Mouse (Mus musculus) neural tube, embryonic 13.5 days (tissue): ENCODE results near the gene Olfr315. TPM values are rescaled to one million over a fixed set of nuclear protein-coding genes. Genes with fewer than 3 reads are reported as not detected.
"Not testable (repeated sequence)": the region's sequence is repeated elsewhere in the genome, so short reads cannot be mapped to it uniquely, and the experiment has no call there.

Experiments
- ATAC-seq: fragments of 200-750 bp; cut with Nextera tagmentation; 2 replicates; pipeline ENCODE4 v1.8.0; 2017; ENCODE audit warnings: low read depth, mild to moderate bottlenecking, moderate TSS enrichment, moderate library complexity
- H3K27ac ChIP-seq: fragments of 300-500 bp; sonication (generic); replicated peaks from 2 replicates; pipeline ENCODE4 v1.5.1; 2015; ENCODE audit warnings: moderate library complexity, mild to moderate bottlenecking, inconsistent platforms
- H3K27me3 ChIP-seq: fragments of 300-500 bp; sonication (generic); 2 replicates; pipeline ENCODE4 v1.6.1; 2015; ENCODE audit warnings: mild to moderate bottlenecking, inconsistent platforms
- H3K36me3 ChIP-seq: fragments of 300-500 bp; sonication (generic); 2 replicates; pipeline ENCODE4 v1.6.1; 2015; ENCODE audit warnings: mild to moderate bottlenecking, inconsistent platforms
- H3K4me1 ChIP-seq: fragments of 300-500 bp; sonication (generic); replicated peaks from 2 replicates; pipeline ENCODE4 v1.6.1; 2015; ENCODE audit warnings: inconsistent platforms
- H3K4me2 ChIP-seq: fragments of 300-500 bp; sonication (generic); 2 replicates; pipeline ENCODE4 v1.6.1; 2015; ENCODE audit warnings: inconsistent platforms, mild to moderate bottlenecking, moderate library complexity
- H3K4me3 ChIP-seq: fragments of 300-500 bp; sonication (generic); 2 replicates; pipeline ENCODE4 v1.5.1; 2015; ENCODE audit warnings: mild to moderate bottlenecking, inconsistent platforms
- H3K9ac ChIP-seq: fragments of 300-500 bp; sonication (generic); 2 replicates; pipeline ENCODE4 v1.6.1; 2015; ENCODE audit warnings: moderate library complexity, mild to moderate bottlenecking, inconsistent platforms
- H3K9me3 ChIP-seq: fragments of 300-500 bp; sonication (generic); 2 replicates; pipeline ENCODE4 v1.6.1; 2016; ENCODE audit warnings: inconsistent platforms
- WGBS: fragments of 180-500 bp; shearing (Covaris S2); methylation state at CpG from one replicate; pipeline ENCODE4 v1.1.7; 2015; 5-methylcytosine and 5-hydroxymethylcytosine counted together
- polyA plus RNA-seq: library from polyadenylated mRNA; unstranded; fragments of >200 nt; fragmentation: Nextera tagmentation; extraction: Ambion mirVana; gene quantifications from 2 replicates; pipeline ENCODE4 v1.2.1, GENCODE M21; 2015

Gene Olfr315
- polyA plus RNA-seq, 1 experiment from 2014 or later = not detected

DNA sequence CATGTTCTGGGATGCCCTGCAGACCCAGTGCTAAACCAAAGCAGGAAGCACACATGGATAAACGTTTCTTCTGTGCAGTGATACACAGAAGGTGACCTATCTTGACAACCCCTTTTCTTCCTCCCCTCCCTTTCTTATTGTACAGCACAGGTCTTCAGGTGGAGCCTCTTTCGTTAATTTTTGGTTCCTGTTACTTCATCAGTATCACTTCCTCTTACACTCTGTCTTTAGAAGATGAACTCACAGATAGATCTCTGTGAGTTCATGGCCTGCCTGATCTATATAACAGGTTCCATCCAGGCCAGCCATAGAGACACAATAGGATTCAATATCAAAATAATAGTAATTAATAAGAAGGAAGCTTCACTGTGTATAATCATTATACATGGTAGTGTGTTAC, 17.1 kb downstream of the Olfr315 start:
- no peaks in the 10 kb centered on the region for H3K27me3 ChIP-seq
- no peaks in the 10 kb centered on the region for H3K4me1 ChIP-seq
- ATAC-seq = no peak
- 63% methylated on average over 2 of the region's 2 CpGs for WGBS
- no peak overlapping the region for H3K4me2 ChIP-seq
- no peaks in the 10 kb centered on the region for H3K36me3 ChIP-seq
- no peak overlapping the region for H3K27ac ChIP-seq
- H3K9me3 ChIP-seq = no peaks in the 10 kb centered on the region
- H3K9ac ChIP-seq = no peak overlapping the region
- no peak overlapping the region for H3K4me3 ChIP-seq

DNA sequence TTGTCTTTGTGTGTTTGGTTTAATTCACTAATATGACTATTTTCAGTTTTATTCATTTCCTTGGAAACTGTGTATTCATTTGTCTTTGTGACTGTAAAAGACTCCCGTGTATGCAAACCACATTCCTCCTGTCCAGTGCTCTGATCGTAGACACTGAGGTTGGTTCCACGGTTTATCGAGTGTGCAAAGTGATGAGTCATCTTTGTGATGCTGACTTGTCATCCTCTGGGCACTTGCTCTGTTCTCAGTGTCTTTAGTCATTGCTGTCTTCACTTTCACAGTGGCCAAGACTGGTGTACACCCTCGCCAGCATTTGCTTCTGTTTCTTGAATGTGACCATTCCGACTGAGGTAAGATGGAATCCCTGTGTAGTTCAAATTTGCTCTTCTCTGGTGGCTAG, 17.7 kb downstream of the Olfr315 start:
- Histone ChIP-seq H3K9ac (no peak overlapping the region), H3K9me3 (no peaks in the 10 kb centered on the region), H3K4me3 (no peak overlapping the region), H3K36me3 (no peaks in the 10 kb centered on the region), H3K4me1 (no peaks in the 10 kb centered on the region), H3K27me3 (no peaks in the 10 kb centered on the region), H3K27ac (no peak overlapping the region), H3K4me2 (no peak overlapping the region)
- 84% methylated on average over 6 of the region's 6 CpGs for whole genome bisulfite sequencing
- no peak for ATAC-seq

DNA sequence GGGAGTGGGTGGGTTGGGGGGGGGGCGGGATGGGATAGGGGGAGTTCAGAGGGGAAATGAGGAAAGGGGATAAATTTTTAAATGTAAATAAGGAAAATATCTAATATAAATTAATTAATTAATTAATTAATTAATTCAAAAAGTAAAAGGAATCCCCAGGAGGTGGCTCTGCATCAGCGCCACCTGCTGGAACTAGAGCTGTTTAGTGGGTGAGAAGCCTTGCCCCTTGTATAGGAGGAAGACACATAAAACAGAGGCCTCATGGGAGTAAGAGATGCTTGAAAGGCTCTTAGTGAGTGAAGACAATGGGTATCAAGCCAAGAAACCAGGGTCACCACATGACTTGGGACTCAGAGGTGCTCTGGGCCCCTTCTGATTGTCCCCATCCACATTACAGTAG, 22.9 kb downstream of the Olfr315 start:
- no peaks in the 10 kb centered on the region for H3K36me3 ChIP-seq
- H3K27me3 ChIP-seq = no peaks in the 10 kb centered on the region
- H3K9ac ChIP-seq = no peak overlapping the region
- no peak overlapping the region for H3K4me2 ChIP-seq
- H3K4me1 ChIP-seq = no peaks in the 10 kb centered on the region
- ATAC-seq = no peak
- no peak overlapping the region for H3K4me3 ChIP-seq
- H3K27ac ChIP-seq = no peak overlapping the region
- 92% methylated on average over 2 of the region's 2 CpGs for WGBS
- no peaks in the 10 kb centered on the region for H3K9me3 ChIP-seq

DNA sequence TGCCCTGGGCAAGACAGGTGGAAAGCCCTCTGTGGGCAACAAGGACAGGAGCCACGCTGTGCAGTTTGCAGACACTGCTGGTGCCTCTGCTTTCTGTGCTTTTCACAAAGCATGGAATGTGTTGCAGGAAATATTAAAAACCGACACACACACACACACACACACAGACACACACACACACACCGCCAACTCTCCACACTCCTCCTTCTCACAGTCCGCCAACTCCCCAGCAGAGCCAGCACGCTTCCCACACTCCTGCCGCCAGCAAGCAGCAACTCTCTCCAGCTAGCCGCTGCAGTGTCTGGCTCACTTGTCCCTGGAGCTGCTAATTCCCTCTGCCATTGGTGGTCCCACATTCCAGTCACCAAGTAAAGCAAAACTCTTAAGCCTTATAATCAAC, 23.9 kb downstream of the Olfr315 start:
- Histone ChIP-seq H3K9ac (no peak overlapping the region), H3K4me2 (no peak overlapping the region), H3K27ac (no peak overlapping the region), H3K27me3 (no peaks in the 10 kb centered on the region), H3K36me3 (no peaks in the 10 kb centered on the region), H3K4me1 (peaks cover 9% of the 10 kb centered on the region), H3K9me3 (no peaks in the 10 kb centered on the region), H3K4me3 (no peak overlapping the region)
- 83% methylated on average over 7 of the region's 7 CpGs for WGBS
- ATAC-seq = no peak

DNA sequence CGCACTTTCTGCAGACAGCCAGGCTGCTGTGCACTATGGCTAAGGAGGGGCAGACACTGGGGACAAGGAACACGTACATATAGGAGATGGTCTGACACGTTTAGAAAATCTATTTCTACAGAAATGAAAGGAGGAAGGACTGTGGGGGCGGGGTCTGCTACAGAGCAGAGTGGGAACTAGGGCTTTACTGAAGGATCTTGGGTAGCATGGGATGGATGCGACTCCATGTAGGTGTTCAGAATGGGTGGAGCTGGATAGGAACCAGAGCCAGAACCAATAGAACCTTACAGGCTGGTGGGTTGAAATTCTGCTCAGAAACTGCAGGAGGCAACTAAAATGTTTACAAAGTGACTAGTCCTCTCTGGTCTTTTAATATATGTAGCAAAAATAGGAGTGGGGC, 26.8 kb downstream of the Olfr315 start:
- Histone ChIP-seq H3K4me3 (no peak overlapping the region), H3K27me3 (no peaks in the 10 kb centered on the region), H3K9ac (no peak overlapping the region), H3K4me2 (no peak overlapping the region), H3K9me3 (no peaks in the 10 kb centered on the region), H3K4me1 (peaks cover 12% of the 10 kb centered on the region), H3K36me3 (no peaks in the 10 kb centered on the region), H3K27ac (no peak overlapping the region)
- ATAC-seq = no peak
- 82% methylated on average over 5 of the region's 5 CpGs for WGBS

DNA sequence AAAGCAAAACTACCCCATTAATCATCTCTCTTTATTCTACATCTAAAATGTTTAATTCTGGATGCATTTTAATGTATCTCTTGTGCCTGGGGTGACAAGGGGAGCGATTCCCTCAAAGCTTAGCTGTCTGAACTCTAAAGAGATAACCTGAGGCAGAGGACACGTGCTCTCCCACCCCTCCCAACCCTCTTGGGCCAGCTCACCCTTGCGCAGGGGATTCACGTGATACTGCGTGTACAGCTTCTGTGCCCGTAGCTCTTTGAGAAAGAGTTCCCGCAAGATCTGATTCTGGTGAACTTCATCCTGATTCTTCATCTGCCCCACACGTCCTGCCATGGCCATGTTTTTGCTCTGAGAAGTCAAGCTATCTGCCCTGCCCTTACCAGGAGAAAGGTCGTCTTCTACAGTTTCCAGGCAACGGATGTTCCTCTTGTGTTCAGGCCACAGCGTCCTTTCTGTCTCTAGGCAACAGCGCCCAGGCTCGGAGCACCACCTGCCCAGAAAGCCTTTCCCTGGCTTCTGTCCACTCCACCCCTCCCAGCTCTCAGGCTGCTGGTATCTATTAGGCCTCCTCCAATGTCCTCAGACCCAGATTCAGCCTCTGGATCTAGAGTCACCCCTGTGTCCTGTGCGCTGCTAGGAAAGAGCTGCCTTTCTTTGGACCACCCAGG, 28.7 kb downstream of the Olfr315 start, which contains the start of gene Fam183b:
TSS of gene Fam183b (minus strand) at position 403 of the 671 bp plus-strand sequence.
- H3K27ac ChIP-seq = no peak within 1 kb of the TSS
- no peaks in the 10 kb centered on the region for H3K9me3 ChIP-seq
- no peak within 1 kb of the TSS; the same call in 1 of the 2 replicates for H3K9ac ChIP-seq
- 38% methylated on average over 14 of the region's 14 CpGs for WGBS
- no peaks in the 10 kb centered on the region for H3K36me3 ChIP-seq
- H3K4me1 ChIP-seq = peaks cover 12% of the 10 kb centered on the region
- peak; percentile 59 for ATAC-seq
- no peak within 1 kb of the TSS for H3K4me3 ChIP-seq
- H3K4me2 ChIP-seq = peak within 1 kb of the TSS; percentile 18; the same call in 1 of the 2 replicates
- no peaks in the 10 kb centered on the region for H3K27me3 ChIP-seq

DNA sequence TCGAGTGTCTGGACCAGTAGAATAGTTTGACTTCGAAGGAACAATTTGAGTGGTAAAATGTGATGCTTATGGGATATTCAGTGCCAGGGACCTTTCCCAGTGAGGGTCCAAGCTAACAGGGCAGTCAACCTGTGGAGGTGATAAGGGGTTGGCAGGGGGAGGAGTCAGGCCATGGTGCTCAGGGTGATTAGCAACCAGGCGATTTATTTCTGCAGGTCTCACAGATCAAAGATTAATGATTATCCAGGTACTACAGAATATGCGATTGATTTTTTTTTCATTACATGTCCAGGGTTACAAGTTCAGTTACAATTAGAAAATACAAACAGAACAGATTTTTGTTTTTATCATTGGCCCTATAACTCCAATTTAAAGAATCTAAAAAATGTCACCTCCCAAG, 30.9 kb downstream of the Olfr315 start:
- WGBS = 80% methylated on average over 4 of the region's 4 CpGs
- no peak overlapping the region for H3K4me3 ChIP-seq
- no peak overlapping the region for H3K4me2 ChIP-seq
- no peak overlapping the region for H3K27ac ChIP-seq
- no peak for ATAC-seq
- H3K4me1 ChIP-seq = peaks cover 12% of the 10 kb centered on the region
- no peak overlapping the region for H3K9ac ChIP-seq
- no peaks in the 10 kb centered on the region for H3K36me3 ChIP-seq
- H3K27me3 ChIP-seq = no peaks in the 10 kb centered on the region
- no peaks in the 10 kb centered on the region for H3K9me3 ChIP-seq

DNA sequence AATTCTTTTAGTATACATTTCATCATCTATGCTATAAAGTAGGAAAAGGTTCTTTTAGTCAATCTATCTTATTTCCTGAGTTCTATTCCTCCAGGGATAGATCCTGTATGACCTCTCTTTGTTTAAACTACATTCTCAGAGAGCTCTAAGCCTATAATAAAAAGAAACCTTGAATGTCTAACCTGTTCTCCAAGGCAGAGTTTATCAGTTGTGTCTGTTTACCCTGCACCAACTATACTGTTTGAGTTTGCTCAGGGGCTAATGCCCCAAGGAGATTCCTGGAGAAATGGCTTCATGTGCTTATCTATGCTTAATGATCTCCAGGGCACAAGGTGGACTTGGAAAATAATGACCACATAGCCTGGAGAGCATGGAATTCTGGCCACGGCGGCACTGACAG, 31.4 kb downstream of the Olfr315 start:
- Histone ChIP-seq H3K36me3 (no peaks in the 10 kb centered on the region), H3K4me3 (no peak overlapping the region), H3K27me3 (no peaks in the 10 kb centered on the region), H3K9me3 (no peaks in the 10 kb centered on the region), H3K4me2 (no peak overlapping the region), H3K4me1 (peaks cover 12% of the 10 kb centered on the region), H3K9ac (no peak overlapping the region), H3K27ac (no peak overlapping the region)
- WGBS = 81% methylated on average over 2 of the region's 2 CpGs
- ATAC-seq = no peak

DNA sequence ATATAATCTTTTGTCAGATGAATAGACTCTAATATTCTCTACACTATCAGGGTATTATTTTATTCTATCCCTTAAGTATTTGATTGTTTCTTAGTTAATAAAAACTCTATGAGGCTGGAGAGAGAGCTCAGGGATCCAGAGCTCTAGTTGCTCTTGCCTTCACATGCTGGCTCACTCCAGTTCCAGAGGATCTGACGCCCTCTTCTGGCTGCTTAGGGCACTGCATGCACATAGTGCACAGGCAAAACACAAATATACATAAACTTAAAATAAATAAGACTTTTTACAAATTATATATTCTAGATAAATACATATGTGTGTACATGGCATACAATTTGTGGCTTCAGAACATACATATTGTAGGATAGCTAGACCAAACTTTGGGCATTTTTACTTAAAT, 39.0 kb downstream of the Olfr315 start:
- Histone ChIP-seq H3K27me3 (no peaks in the 10 kb centered on the region), H3K4me3 (no peak overlapping the region), H3K27ac (no peak overlapping the region), H3K4me2 (no peak overlapping the region), H3K4me1 (no peaks in the 10 kb centered on the region), H3K36me3 (no peaks in the 10 kb centered on the region), H3K9ac (no peak overlapping the region), H3K9me3 (no peaks in the 10 kb centered on the region)
- no peak for ATAC-seq
- WGBS = 12% methylated on average over 1 of the region's 1 CpGs

DNA sequence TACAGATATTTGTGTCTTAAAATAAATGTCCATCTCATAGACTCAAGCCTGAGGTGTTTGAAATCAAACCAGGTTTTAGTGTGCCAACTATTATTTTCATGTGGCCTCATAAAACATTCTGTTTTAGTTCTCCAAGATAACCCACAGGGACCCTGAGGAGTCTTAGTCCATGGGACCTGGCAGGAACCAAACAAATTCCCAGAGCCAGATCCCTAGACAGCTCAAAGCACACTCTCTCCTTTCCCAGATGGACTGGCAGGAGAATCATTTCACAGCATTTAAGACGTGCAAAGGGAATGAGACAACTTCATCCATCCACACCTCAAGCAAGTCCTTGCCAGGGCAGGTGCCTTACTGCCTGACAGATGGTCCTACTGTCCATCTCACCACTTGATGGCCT, 41.7 kb downstream of the Olfr315 start, which contains the start of gene Olfr313:
TSS of gene Olfr313 (plus strand) at position 301 of the 400 bp plus-strand sequence.
- H3K9me3 ChIP-seq, H3K27ac ChIP-seq, H3K27me3 ChIP-seq, ATAC-seq, H3K9ac ChIP-seq, H3K4me3 ChIP-seq, H3K4me2 ChIP-seq, H3K4me1 ChIP-seq, H3K36me3 ChIP-seq: not testable (repeated sequence)
- WGBS = 54% methylated on average over 1 of the region's 1 CpGs

DNA sequence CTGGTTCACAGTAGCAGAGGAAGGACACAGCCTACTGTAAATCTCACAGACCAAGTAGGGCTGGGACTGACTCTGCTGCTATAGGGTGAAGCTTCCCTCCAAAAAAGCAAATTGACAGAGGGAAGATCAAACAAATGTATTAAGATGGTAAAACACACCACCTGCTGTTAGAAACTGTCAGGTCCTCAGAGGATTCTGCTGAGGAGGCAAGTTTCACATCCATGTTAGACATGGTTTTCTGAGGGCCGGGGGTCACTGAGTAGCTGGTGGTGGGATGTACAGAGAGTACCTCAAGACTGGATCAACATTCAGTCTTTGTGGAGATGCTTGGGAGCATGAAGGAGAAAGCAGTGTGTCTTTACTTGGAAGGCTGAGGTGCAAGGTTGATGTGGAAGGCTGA, 42.7 kb downstream of the Olfr315 start:
- H3K4me3 ChIP-seq = no peak overlapping the region
- no peaks in the 10 kb centered on the region for H3K4me1 ChIP-seq
- no peak overlapping the region for H3K4me2 ChIP-seq
- WGBS = 81% methylated on average over 1 of the region's 1 CpGs
- H3K9me3 ChIP-seq = no peaks in the 10 kb centered on the region
- no peaks in the 10 kb centered on the region for H3K36me3 ChIP-seq
- H3K27me3 ChIP-seq = no peaks in the 10 kb centered on the region
- H3K27ac ChIP-seq = no peak overlapping the region
- no peak overlapping the region for H3K9ac ChIP-seq
- ATAC-seq = no peak

DNA sequence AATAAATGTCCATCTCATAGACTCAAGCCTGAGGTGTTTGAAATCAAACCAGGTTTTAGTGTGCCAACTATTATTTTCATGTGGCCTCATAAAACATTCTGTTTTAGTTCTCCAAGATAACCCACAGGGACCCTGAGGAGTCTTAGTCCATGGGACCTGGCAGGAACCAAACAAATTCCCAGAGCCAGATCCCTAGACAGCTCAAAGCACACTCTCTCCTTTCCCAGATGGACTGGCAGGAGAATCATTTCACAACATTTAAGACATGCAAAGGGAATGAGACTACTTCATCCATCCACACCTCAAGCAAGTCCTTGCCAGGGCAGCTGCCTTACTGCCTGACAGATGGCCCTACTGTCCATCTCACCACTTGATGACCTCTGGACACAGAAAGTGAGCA, 55.9 kb downstream of the Olfr315 start, which contains the start of gene Olfr312:
TSS of gene Olfr312 (plus strand) at position 301 of the 400 bp plus-strand sequence.
- not testable (repeated sequence) for ATAC-seq, H3K27me3 ChIP-seq, H3K36me3 ChIP-seq, H3K4me3 ChIP-seq, H3K4me2 ChIP-seq, H3K27ac ChIP-seq, H3K9me3 ChIP-seq, H3K9ac ChIP-seq, H3K4me1 ChIP-seq

DNA sequence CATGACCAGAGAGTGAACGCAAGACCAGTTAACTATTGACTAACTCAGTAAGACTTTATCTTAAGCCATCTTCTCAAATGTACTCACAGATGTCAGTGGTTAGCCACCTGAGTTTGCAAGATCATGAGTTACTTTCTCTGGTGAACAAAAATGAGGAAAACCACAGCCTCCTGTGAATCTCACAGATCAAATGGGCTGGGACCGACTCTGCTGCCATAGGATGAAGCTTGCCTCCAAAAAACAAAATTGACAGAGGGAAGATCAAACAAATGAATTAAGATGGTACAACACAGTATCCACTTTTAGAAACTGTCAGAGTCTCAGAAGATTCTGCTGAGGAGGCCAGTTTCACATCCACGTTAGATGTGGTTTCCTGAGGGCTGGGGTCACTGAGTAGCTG, 56.8 kb downstream of the Olfr315 start:
- no peaks in the 10 kb centered on the region for H3K36me3 ChIP-seq
- no peak overlapping the region for H3K4me2 ChIP-seq
- H3K9me3 ChIP-seq = no peaks in the 10 kb centered on the region
- no peaks in the 10 kb centered on the region for H3K27me3 ChIP-seq
- no peak overlapping the region for H3K9ac ChIP-seq
- no peaks in the 10 kb centered on the region for H3K4me1 ChIP-seq
- H3K4me3 ChIP-seq = no peak overlapping the region
- no peak for ATAC-seq
- 83% methylated on average over 3 of the region's 3 CpGs for WGBS
- H3K27ac ChIP-seq = no peak overlapping the region
